Mouse (Mus musculus) limb, embryonic 14.5 days (tissue): ENCODE data around the gene B4galnt4. TPM values are rescaled to one million over a fixed set of nuclear protein-coding genes. Genes with fewer than 3 reads are reported as not detected.

ENCODE experiments used
- ATAC-seq: fragments of 200-750 bp; cut with Nextera tagmentation; 2 replicates; pipeline ENCODE4 v1.8.0; 2017; ENCODE audit warnings: low read depth, moderate number of reproducible peaks, moderate TSS enrichment; ENCODE audit not compliant: low FRiP score
- DNase-seq: peaks from one replicate; pipeline ENCODE4 v3.0.0-alpha.2; 2015; ENCODE audit warnings: low spot score
- H3K27ac ChIP-seq: fragments of 300-500 bp; sonication (generic); replicated peaks from 2 replicates; pipeline ENCODE4 v1.5.1; 2014; ENCODE audit warnings: low read depth, mild to moderate bottlenecking, low read length, moderate library complexity, mixed read lengths
- H3K27me3 ChIP-seq: fragments of 300-500 bp; sonication (generic); 2 replicates; pipeline ENCODE4 v1.6.1; 2014; ENCODE audit warnings: low read length, mixed read lengths; ENCODE audit not compliant: control insufficient read depth, insufficient read depth
- H3K36me3 ChIP-seq: fragments of 300-500 bp; sonication (generic); 2 replicates; pipeline ENCODE4 v1.6.1; 2014; ENCODE audit warnings: mild to moderate bottlenecking, low read length, moderate library complexity, mixed read lengths; ENCODE audit not compliant: control insufficient read depth, insufficient read depth
- H3K4me1 ChIP-seq: fragments of 300-500 bp; sonication (generic); 2 replicates; pipeline ENCODE4 v1.6.1; 2014; ENCODE audit warnings: antibody characterized with exemption, low read length, mixed read lengths; ENCODE audit not compliant: control insufficient read depth, insufficient read depth
- H3K4me2 ChIP-seq: fragments of 300-500 bp; sonication (generic); replicated peaks from 2 replicates; pipeline ENCODE4 v1.6.1; 2014; ENCODE audit warnings: low read depth, mild to moderate bottlenecking, low read length, moderate library complexity; ENCODE audit not compliant: severe bottlenecking
- H3K4me3 ChIP-seq: fragments of 300-500 bp; sonication (generic); replicated peaks from 2 replicates; pipeline ENCODE4 v1.5.1; 2014; ENCODE audit warnings: low read length
- H3K9ac ChIP-seq: fragments of 300-500 bp; sonication (generic); 2 replicates; pipeline ENCODE4 v1.6.1; 2014; ENCODE audit warnings: mild to moderate bottlenecking, low read depth, low read length, moderate library complexity; ENCODE audit not compliant: severe bottlenecking
- H3K9me3 ChIP-seq: fragments of 300-500 bp; sonication (generic); 2 replicates; pipeline ENCODE4 v1.6.1; 2016; ENCODE audit warnings: low read length; ENCODE audit not compliant: control insufficient read depth
- POLR2A ChIP-seq: fragments of 200-500 bp; IDR thresholded peaks from 2 replicates; pipeline ENCODE4 v1.8.0; 2012; ENCODE audit warnings: inconsistent platforms, mild to moderate bottlenecking, moderate library complexity, borderline replicate concordance; ENCODE audit not compliant: insufficient read depth, insufficient read length; ENCODE audit errors: extremely low read depth
- whole genome bisulfite sequencing: fragments of 180-500 bp; shearing (Covaris S2); extraction: QIAGEN DNeasy Blood & Tissue Kit; methylation state at CpG from one replicate; pipeline ENCODE4 v1.1.7; 2014; 5-methylcytosine and 5-hydroxymethylcytosine counted together
- polyA plus RNA-seq, 2 experiments: library from polyadenylated mRNA; depleted of rRNA in 1 of 2; stranded (reverse) in 1 of 2; unstranded in 1 of 2; fragments of >200 nt; fragmentation: Nextera tagmentation in 1 of 2; extraction: Ambion mirVana in 1 of 2; gene quantifications; 2 replicates each; pipeline versions ENCODE4 v1.2.1 to v1.2.3; 2012 to 2014

B4galnt4 gene
- polyA plus RNA-seq, 2 experiments = 12.3 to 46.5 TPM

DNA sequence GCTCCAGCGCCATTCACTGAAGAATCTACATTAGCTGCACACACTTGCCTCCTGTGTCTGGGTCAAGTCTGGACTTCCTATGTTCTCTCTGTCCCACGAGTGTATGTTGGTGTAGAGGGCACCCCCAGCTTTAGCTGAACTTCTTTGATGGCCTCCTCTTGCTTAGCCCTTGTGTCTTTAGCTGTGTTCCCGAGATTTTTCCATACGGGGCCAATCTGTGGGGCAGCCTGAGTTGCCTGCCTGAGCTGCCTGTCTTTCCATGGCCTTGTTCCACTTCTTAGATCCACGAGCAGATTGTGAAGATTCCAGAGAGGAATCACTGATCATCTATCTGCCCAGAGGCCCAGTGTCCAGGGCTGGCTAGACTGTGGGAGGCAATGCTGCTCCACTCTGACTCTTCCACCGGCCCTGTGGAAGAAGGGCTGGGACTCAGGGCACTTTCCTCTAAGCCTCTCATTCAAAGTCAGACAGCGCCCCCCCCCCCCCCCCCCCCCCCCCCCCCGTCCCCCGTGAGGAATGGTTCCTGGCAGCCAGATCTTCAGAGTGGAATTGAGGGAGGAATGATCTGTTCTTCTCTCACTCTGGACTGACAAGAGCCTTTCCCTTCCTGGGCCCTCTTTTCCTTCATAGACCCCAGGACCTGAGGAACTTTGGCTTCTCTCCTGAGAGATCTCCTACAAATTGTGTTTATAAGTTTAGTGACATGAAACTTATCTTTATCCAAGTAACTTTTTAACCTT, 19.9 kb upstream of the B4galnt4 start:
- Histone ChIP-seq H3K4me3 (no peak overlapping the region), H3K9ac (no peak overlapping the region), H3K4me1 (peaks cover 17% of the 10 kb centered on the region), H3K27ac (peak overlapping the region; percentile 88), H3K9me3 (no peaks in the 10 kb centered on the region), H3K27me3 (no peaks in the 10 kb centered on the region), H3K36me3 (no peaks in the 10 kb centered on the region), H3K4me2 (0 out of 2 replicates have a peak overlapping the region, but pooled peaks have one; percentile 2)
- no peak for DNase-seq
- WGBS = 29% methylated on average over 6 of the region's 9 CpGs
- peak; percentile 24; the same call in 1 of the 2 replicates for ATAC-seq
- TF ChIP-seq POLR2A = no peak

GRCm38 (mm10) chr7:141041661-141042060, 19.2 kb upstream of the B4galnt4 start:
- peaks cover 17% of the 10 kb centered on the region for H3K4me1 ChIP-seq
- no peaks in the 10 kb centered on the region for H3K9me3 ChIP-seq
- H3K27ac ChIP-seq = peak overlapping the region; percentile 88
- H3K9ac ChIP-seq = no peak overlapping the region
- 15% methylated on average over 5 of the region's 5 CpGs for WGBS
- no peak for TF ChIP-seq POLR2A
- ATAC-seq (peak; percentile 73), DNase-seq (peak; percentile 88)
- no peak overlapping the region for H3K4me3 ChIP-seq
- H3K4me2 ChIP-seq = 0 out of 2 replicates have a peak overlapping the region, but pooled peaks have one; percentile 2
- no peaks in the 10 kb centered on the region for H3K36me3 ChIP-seq
- no peaks in the 10 kb centered on the region for H3K27me3 ChIP-seq

DNA sequence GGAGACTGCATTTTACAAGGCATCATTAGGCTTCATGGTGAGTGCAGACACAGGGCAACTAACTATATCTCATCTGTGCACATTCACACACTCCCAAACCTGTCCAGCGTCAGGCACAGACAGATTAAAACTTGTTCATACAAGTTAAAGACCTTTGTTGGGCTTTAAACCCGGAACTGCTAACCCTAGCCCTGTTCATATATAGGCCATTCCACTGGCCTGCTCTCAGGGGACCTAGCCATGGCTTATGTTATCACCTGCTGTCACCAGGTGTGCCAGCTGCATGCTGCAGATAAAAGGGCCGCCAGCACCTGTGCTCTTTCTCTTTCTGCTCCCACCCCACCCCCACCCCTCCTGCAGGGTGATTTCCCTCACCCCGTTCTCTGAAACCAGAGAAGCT, 18.4 kb upstream of the B4galnt4 start:
- peaks cover 26% of the 10 kb centered on the region for H3K4me1 ChIP-seq
- DNase-seq = no peak
- H3K9ac ChIP-seq = no peak overlapping the region
- no peaks in the 10 kb centered on the region for H3K9me3 ChIP-seq
- H3K4me2 ChIP-seq = no peak overlapping the region
- no peaks in the 10 kb centered on the region for H3K36me3 ChIP-seq
- ATAC-seq = no peak
- WGBS = 20% methylated on average over 4 of the region's 4 CpGs
- TF ChIP-seq POLR2A = no peak
- no peaks in the 10 kb centered on the region for H3K27me3 ChIP-seq
- peak overlapping the region; percentile 55 for H3K27ac ChIP-seq
- no peak overlapping the region for H3K4me3 ChIP-seq

DNA sequence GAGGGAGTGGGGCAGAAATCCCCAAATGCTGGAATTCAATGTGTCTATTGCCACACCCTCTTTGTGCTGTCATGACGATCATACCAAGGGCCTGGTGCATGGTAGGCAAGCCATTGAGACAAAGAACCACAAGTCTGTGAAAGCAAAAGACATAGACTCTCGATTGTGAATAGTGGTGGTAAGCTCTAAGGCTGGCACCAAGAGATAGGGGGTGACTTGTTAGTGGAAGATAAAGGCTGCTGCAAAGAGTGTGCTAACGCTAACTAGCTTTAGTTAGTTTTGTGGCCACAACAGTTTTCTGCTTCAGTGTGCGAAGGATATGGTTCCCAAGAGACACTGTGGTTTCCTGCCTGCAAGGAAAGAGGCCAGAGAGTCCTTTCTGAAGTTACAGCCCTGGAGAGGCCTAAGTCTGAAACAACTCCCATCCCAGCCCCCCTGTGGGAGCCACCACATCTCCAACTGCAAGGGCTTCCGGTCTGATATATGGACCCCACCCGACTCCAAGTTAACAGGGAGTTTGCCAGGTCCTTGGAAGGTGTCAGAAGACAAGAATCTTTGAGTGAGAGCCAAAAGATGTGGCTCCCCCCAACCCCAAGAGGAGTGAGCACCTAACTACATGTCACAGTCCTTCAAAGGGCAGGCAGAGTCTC, 13.8 kb upstream of the B4galnt4 start:
- DNase-seq = no peak
- peak overlapping the region; percentile 85; the same call in 1 of the 2 replicates for H3K4me2 ChIP-seq

GRCm38 (mm10) chr7:141047581-141048225, 13.2 kb upstream of the B4galnt4 start:
- Histone ChIP-seq H3K4me3 (peak overlapping the region; percentile 33), H3K27ac (peak overlapping the region; percentile 83), H3K27me3 (no peaks in the 10 kb centered on the region), H3K9me3 (no peaks in the 10 kb centered on the region), H3K36me3 (no peaks in the 10 kb centered on the region), H3K4me2 (peak overlapping the region; percentile 85), H3K9ac (peak overlapping the region; percentile 45), H3K4me1 (peaks cover 19% of the 10 kb centered on the region)
- TF ChIP-seq POLR2A = 0 out of 2 replicates have a peak, but pooled peaks have one; percentile 10
- peak; percentile 84 for ATAC-seq
- WGBS = 6% methylated on average over 15 of the region's 19 CpGs
- DNase-seq = peak; percentile 76

More for the DNA sequence above, 13.8 kb upstream of the B4galnt4 start:
- H3K4me3 ChIP-seq = peak overlapping the region; percentile 33; the same call in 1 of the 2 replicates
- no peaks in the 10 kb centered on the region for H3K9me3 ChIP-seq
- H3K36me3 ChIP-seq = no peaks in the 10 kb centered on the region
- 0 out of 2 replicates have a peak overlapping the region, but pooled peaks have one; percentile 12 for H3K9ac ChIP-seq
- H3K4me1 ChIP-seq = peaks cover 23% of the 10 kb centered on the region
- no peak for ATAC-seq
- no peak for TF ChIP-seq POLR2A
- H3K27me3 ChIP-seq = no peaks in the 10 kb centered on the region
- WGBS = 52% methylated on average over 6 of the region's 6 CpGs
- peak overlapping the region; percentile 75 for H3K27ac ChIP-seq
